Mouse (Mus musculus) heart, embryonic 16.5 days (tissue): ENCODE measurements at regions not wholly inside any gene's neighbourhood (a gene's known extent, or its start where the extent isn't known, plus 50 kb on each side); places are given as distances from the start of the nearest gene placed in this dataset.
"Not testable (repeated sequence)": the region's sequence is repeated elsewhere in the genome, so short reads cannot be mapped to it uniquely, and the experiment has no call there.

Experiments
- ATAC-seq: fragments of 200-750 bp; cut with Nextera tagmentation; replicated peaks from 2 replicates; pipeline ENCODE4 v1.8.0; 2017; ENCODE audit warnings: moderate number of reproducible peaks; ENCODE audit not compliant: insufficient read depth, low FRiP score; ENCODE audit errors: extremely low read depth
- H3K27ac ChIP-seq: fragments of 300-500 bp; sonication (generic); 2 replicates; pipeline ENCODE4 v1.5.1; 2014; ENCODE audit warnings: mild to moderate bottlenecking, low read length, control low read depth, moderate library complexity
- H3K27me3 ChIP-seq: fragments of 300-500 bp; sonication (generic); 2 replicates; pipeline ENCODE4 v1.6.1; 2014; ENCODE audit warnings: low read length, mixed read lengths; ENCODE audit not compliant: control insufficient read depth, insufficient read depth
- H3K36me3 ChIP-seq: fragments of 300-500 bp; sonication (generic); 2 replicates; pipeline ENCODE4 v1.6.1; 2014; ENCODE audit not compliant: control insufficient read depth, insufficient read depth
- H3K4me1 ChIP-seq: fragments of 300-500 bp; sonication (generic); 2 replicates; pipeline ENCODE4 v1.6.1; 2014; ENCODE audit warnings: low read length, mixed read lengths; ENCODE audit not compliant: control insufficient read depth, insufficient read depth
- H3K4me2 ChIP-seq: fragments of 300-500 bp; sonication (generic); 2 replicates; pipeline ENCODE4 v1.6.1; 2014; ENCODE audit warnings: low read depth, mild to moderate bottlenecking, control low read depth, low read length
- H3K4me3 ChIP-seq: fragments of 300-500 bp; sonication (generic); 2 replicates; pipeline ENCODE4 v1.5.1; 2014; ENCODE audit warnings: mild to moderate bottlenecking, control low read depth, low read length
- H3K9ac ChIP-seq: fragments of 300-500 bp; sonication (generic); 2 replicates; pipeline ENCODE4 v1.6.1; 2014; ENCODE audit warnings: low read length, control low read depth
- H3K9me3 ChIP-seq: fragments of 300-500 bp; sonication (generic); replicated peaks from 2 replicates; pipeline ENCODE4 v1.6.1; 2016; ENCODE audit warnings: low read length; ENCODE audit not compliant: control insufficient read depth
- WGBS: fragments of 180-500 bp; shearing (Covaris S2); extraction: QIAGEN DNeasy Blood & Tissue Kit; methylation state at CpG from one replicate; pipeline ENCODE4 v1.1.7; 2014; 5-methylcytosine and 5-hydroxymethylcytosine counted together

GRCm38 (mm10) chr9:72189867-72190266, 78.2 kb upstream of the Tcf12 start:
- Histone ChIP-seq H3K9ac (no peak overlapping the region), H3K4me1 (no peaks in the 10 kb centered on the region), H3K27ac (no peak overlapping the region), H3K36me3 (no peaks in the 10 kb centered on the region), H3K27me3 (no peaks in the 10 kb centered on the region), H3K4me2 (no peak overlapping the region), H3K4me3 (no peak overlapping the region), H3K9me3 (no peaks in the 10 kb centered on the region)
- 81% methylated on average over 7 of the region's 7 CpGs for WGBS
- no peak for ATAC-seq

- Histone ChIP-seq H3K36me3 (no peaks in the 10 kb centered on the region), H3K4me3 (no peak overlapping the region), H3K4me1 (no peaks in the 10 kb centered on the region), H3K27ac (no peak overlapping the region), H3K9ac (no peak overlapping the region), H3K27me3 (no peaks in the 10 kb centered on the region), H3K9me3 (no peaks in the 10 kb centered on the region), H3K4me2 (no peak overlapping the region)
- no peak for ATAC-seq
- 77% methylated on average over 4 of the region's 4 CpGs for WGBS
Observed at GRCm38 (mm10) chr9:72190631-72191030, 79.0 kb upstream of the Tcf12 start.

GRCm38 (mm10) chr9:72191091-72191490, 79.4 kb upstream of the Tcf12 start:
- no peaks in the 10 kb centered on the region for H3K4me1 ChIP-seq
- 62% methylated on average over 8 of the region's 8 CpGs for WGBS

GRCm38 (mm10) chr9:72192051-72192952, 80.6 kb upstream of the Tcf12 start:
- Histone ChIP-seq H3K9ac (no peak overlapping the region), H3K27ac (no peak overlapping the region), H3K4me1 (no peaks in the 10 kb centered on the region), H3K4me2 (no peak overlapping the region), H3K27me3 (no peaks in the 10 kb centered on the region), H3K9me3 (no peaks in the 10 kb centered on the region), H3K36me3 (no peaks in the 10 kb centered on the region), H3K4me3 (no peak overlapping the region)
- ATAC-seq = no peak; the same call in 1 of the 2 replicates
- 43% methylated on average over 8 of the region's 8 CpGs for WGBS

More at GRCm38 (mm10) chr9:72191091-72191490, 79.4 kb upstream of the Tcf12 start:
- Histone ChIP-seq H3K9ac (no peak overlapping the region), H3K4me3 (no peak overlapping the region), H3K9me3 (no peaks in the 10 kb centered on the region), H3K4me2 (no peak overlapping the region), H3K36me3 (no peaks in the 10 kb centered on the region), H3K27ac (no peak overlapping the region), H3K27me3 (no peaks in the 10 kb centered on the region)
- ATAC-seq = no peak

GRCm38 (mm10) chr9:72192953-72193337, 81.3 kb upstream of the Tcf12 start:
- not testable (repeated sequence) for H3K4me1 ChIP-seq, H3K9ac ChIP-seq, H3K4me3 ChIP-seq, H3K36me3 ChIP-seq, H3K27ac ChIP-seq, H3K9me3 ChIP-seq, ATAC-seq, H3K27me3 ChIP-seq, H3K4me2 ChIP-seq
- 77% methylated on average over 1 of the region's 1 CpGs for WGBS

- H3K4me2 ChIP-seq = no peak overlapping the region
- no peaks in the 10 kb centered on the region for H3K27me3 ChIP-seq
- no peaks in the 10 kb centered on the region for H3K36me3 ChIP-seq
- no peaks in the 10 kb centered on the region for H3K4me1 ChIP-seq
- no peak overlapping the region for H3K9ac ChIP-seq
- ATAC-seq = no peak
- H3K4me3 ChIP-seq = no peak overlapping the region
- 35% methylated on average over 3 of the region's 3 CpGs for WGBS
- H3K27ac ChIP-seq = no peak overlapping the region
- H3K9me3 ChIP-seq = peaks cover 3% of the 10 kb centered on the region
Observed at GRCm38 (mm10) chr9:72195348-72195747, 79.3 kb upstream of the Zfp280d start.

GRCm38 (mm10) chr9:72196626-72197330, 77.9 kb upstream of the Zfp280d start:
- no peak for ATAC-seq
- Histone ChIP-seq H3K4me2 (no peak overlapping the region), H3K36me3 (no peaks in the 10 kb centered on the region), H3K9me3 (peaks cover 3% of the 10 kb centered on the region), H3K9ac (no peak overlapping the region), H3K27ac (no peak overlapping the region), H3K27me3 (no peaks in the 10 kb centered on the region), H3K4me3 (no peak overlapping the region), H3K4me1 (no peaks in the 10 kb centered on the region)
- WGBS = 64% methylated on average over 10 of the region's 10 CpGs

GRCm38 (mm10) chr9:72197331-72197732, 77.3 kb upstream of the Zfp280d start:
- Histone ChIP-seq H3K27ac (no peak overlapping the region), H3K36me3 (no peaks in the 10 kb centered on the region), H3K4me2 (no peak overlapping the region), H3K4me1 (no peaks in the 10 kb centered on the region), H3K27me3 (no peaks in the 10 kb centered on the region), H3K9ac (no peak overlapping the region), H3K9me3 (peaks cover 3% of the 10 kb centered on the region), H3K4me3 (no peak overlapping the region)
- no peak for ATAC-seq
- WGBS = 53% methylated on average over 11 of the region's 11 CpGs

- Histone ChIP-seq H3K4me2 (no peak overlapping the region), H3K4me3 (no peak overlapping the region), H3K27me3 (no peaks in the 10 kb centered on the region), H3K36me3 (no peaks in the 10 kb centered on the region), H3K27ac (no peak overlapping the region), H3K9ac (no peak overlapping the region), H3K4me1 (no peaks in the 10 kb centered on the region), H3K9me3 (peaks cover 3% of the 10 kb centered on the region)
- ATAC-seq = no peak
- 92% methylated on average over 5 of the region's 5 CpGs for WGBS
Observed at GRCm38 (mm10) chr9:72198976-72199375, 75.7 kb upstream of the Zfp280d start.
